Mouse (Mus musculus) thymus, adult 2 months (tissue): Measurements from ENCODE around the gene Ezr.
"Not testable (repeated sequence)": the region's sequence is repeated elsewhere in the genome, so short reads cannot be mapped to it uniquely, and the experiment has no call there.

Experiments
- CTCF ChIP-seq: fragments of 200-500 bp; IDR thresholded peaks from 2 replicates; pipeline ENCODE4 v1.5.1; 2012; ENCODE audit warnings: mild to moderate bottlenecking, control low read depth, low read length, moderate library complexity, borderline replicate concordance; ENCODE audit not compliant: control insufficient read depth, poor library complexity, insufficient read depth; ENCODE audit errors: extremely low read depth
- POLR2A ChIP-seq: fragments of 200-500 bp; IDR thresholded peaks from 2 replicates; pipeline ENCODE4 v1.6.1; 2012; ENCODE audit warnings: mild to moderate bottlenecking, low read length, control low read depth, moderate library complexity; ENCODE audit not compliant: control insufficient read depth, poor library complexity, insufficient read depth; ENCODE audit errors: extremely low read depth

DNA sequence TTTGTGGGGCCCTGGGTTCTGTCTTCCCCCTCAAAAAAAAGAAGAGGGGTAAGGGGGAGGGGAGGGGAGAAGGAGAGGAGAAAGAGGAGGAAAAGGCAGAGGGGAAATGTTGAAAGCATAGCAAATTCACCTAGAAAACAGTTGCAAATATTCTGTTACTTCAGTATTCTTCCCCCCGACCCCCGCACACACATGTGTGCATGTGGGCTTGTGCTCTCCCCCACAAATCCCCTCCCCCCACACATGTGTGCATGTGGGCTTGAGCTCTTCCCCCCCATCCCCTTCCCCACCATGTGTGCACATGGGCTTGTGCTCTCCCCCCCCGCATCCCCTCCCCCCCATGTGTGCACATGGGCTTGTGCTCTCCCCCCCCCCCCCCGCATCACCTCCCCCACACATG, 93.2 kb downstream of the Ezr start:
- TF ChIP-seq CTCF, POLR2A: not testable (repeated sequence)
